Mouse (Mus musculus): ENCODE data around the gene Zbtb32.

GRCm38 (mm10) chr7:30560296-30560695 lies 38.4 kb downstream of the Zbtb32 start:
- TF ChIP-seq CTCF (IDR thresholded peaks at IDR 0.05; ENCODE audit: low read depth, low read length), result no peak
- TF ChIP-seq POLR2A (IDR thresholded peaks at IDR 0.05; ENCODE audit: borderline replicate concordance, low read depth, low read length), result no peak

Data from bone marrow macrophage, adult 2 months (primary cell).